Mouse (Mus musculus) liver, embryonic 16.5 days (tissue): ENCODE measurements around the gene Smyd3. TPM values are rescaled to one million over a fixed set of nuclear protein-coding genes. Genes with fewer than 3 reads are reported as not detected.

Source experiments
- ATAC-seq: fragments of 200-750 bp; cut with Nextera tagmentation; 2 replicates; pipeline ENCODE4 v1.8.0; 2017; ENCODE audit warnings: low read depth, mild to moderate bottlenecking, moderate number of reproducible peaks, moderate library complexity
- H3K27ac ChIP-seq: fragments of 300-500 bp; sonication (generic); 2 replicates; pipeline ENCODE4 v1.5.1; 2014; ENCODE audit warnings: mild to moderate bottlenecking, low read length
- H3K27me3 ChIP-seq: fragments of 300-500 bp; sonication (generic); 2 replicates; pipeline ENCODE4 v1.6.1; 2014; ENCODE audit warnings: low read depth, low read length, mixed read lengths; ENCODE audit not compliant: control insufficient read depth, insufficient read depth
- H3K36me3 ChIP-seq: fragments of 300-500 bp; sonication (generic); 2 replicates; pipeline ENCODE4 v1.6.1; 2014; ENCODE audit warnings: mild to moderate bottlenecking; ENCODE audit not compliant: control insufficient read depth, insufficient read depth
- H3K4me1 ChIP-seq: fragments of 300-500 bp; sonication (generic); 2 replicates; pipeline ENCODE4 v1.6.1; 2014; ENCODE audit warnings: low read depth, low read length, mixed read lengths; ENCODE audit not compliant: control insufficient read depth
- H3K4me2 ChIP-seq: fragments of 300-500 bp; sonication (generic); 2 replicates; pipeline ENCODE4 v1.6.1; 2014; ENCODE audit warnings: low read depth, low read length, mixed read lengths
- H3K4me3 ChIP-seq: fragments of 300-500 bp; sonication (generic); 2 replicates; pipeline ENCODE4 v1.5.1; 2014; ENCODE audit warnings: low read depth, mild to moderate bottlenecking, low read length
- H3K9ac ChIP-seq: fragments of 300-500 bp; sonication (generic); 2 replicates; pipeline ENCODE4 v1.6.1; 2014; ENCODE audit warnings: low read depth, low read length
- H3K9me3 ChIP-seq: fragments of 300-500 bp; sonication (generic); replicated peaks from 2 replicates; pipeline ENCODE4 v1.6.1; 2016; ENCODE audit warnings: low read length; ENCODE audit not compliant: control insufficient read depth
- WGBS: fragments of 180-500 bp; shearing (Covaris S2); extraction: QIAGEN DNeasy Blood & Tissue Kit; methylation state at CpG from one replicate; pipeline ENCODE4 v1.1.7; 2014; ENCODE audit not compliant: insufficient replicate concordance; 5-methylcytosine and 5-hydroxymethylcytosine counted together
- polyA plus RNA-seq: library from polyadenylated mRNA; unstranded; fragments of >200 nt; fragmentation: Nextera tagmentation; extraction: Ambion mirVana; gene quantifications from 2 replicates; pipeline ENCODE4 v1.2.1, GENCODE M21; 2015

The Smyd3 gene
- polyA plus RNA-seq, 1 experiment from 2014 or later: 6.4 TPM

DNA sequence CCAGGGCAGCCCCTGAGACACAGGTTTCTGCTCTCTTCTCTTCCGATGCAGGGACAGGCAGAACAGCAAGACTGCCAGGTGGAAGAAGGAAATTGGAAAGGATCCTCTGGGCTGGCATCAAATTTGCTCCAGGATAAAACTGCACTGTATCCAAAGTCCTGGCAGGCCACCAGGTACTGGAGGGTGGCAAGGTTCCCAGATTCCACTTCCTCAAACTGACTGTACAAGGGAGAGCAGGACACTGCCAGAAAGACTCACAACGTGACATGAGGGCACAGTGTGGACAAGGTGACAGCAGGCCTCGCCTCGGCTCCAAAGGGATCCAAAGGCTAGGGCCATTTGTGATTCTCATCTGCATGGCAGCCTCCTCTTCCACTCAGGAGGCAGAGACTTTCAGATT, 505.6 kb downstream of the Smyd3 start:
- Histone ChIP-seq H3K36me3 (no peaks in the 10 kb centered on the region), H3K4me1 (no peaks in the 10 kb centered on the region), H3K9ac (no peak overlapping the region), H3K9me3 (no peaks in the 10 kb centered on the region), H3K4me2 (no peak overlapping the region), H3K27ac (no peak overlapping the region), H3K27me3 (no peaks in the 10 kb centered on the region), H3K4me3 (no peak overlapping the region)
- WGBS: 61% methylated on average over 4 of the region's 4 CpGs
- ATAC-seq: no peak

- H3K9ac ChIP-seq: no peak overlapping the region
- no peak overlapping the region for H3K27ac ChIP-seq
- no peak for ATAC-seq
- H3K36me3 ChIP-seq: no peaks in the 10 kb centered on the region
- no peak overlapping the region for H3K4me3 ChIP-seq
- H3K4me1 ChIP-seq: no peaks in the 10 kb centered on the region
- H3K27me3 ChIP-seq: no peaks in the 10 kb centered on the region
- no peak overlapping the region for H3K4me2 ChIP-seq
- H3K9me3 ChIP-seq: no peaks in the 10 kb centered on the region
- WGBS: 64% methylated on average over 3 of the region's 3 CpGs
Observed at GRCm38 (mm10) chr1:179010756-179011155, 507.1 kb downstream of the Smyd3 start.

DNA sequence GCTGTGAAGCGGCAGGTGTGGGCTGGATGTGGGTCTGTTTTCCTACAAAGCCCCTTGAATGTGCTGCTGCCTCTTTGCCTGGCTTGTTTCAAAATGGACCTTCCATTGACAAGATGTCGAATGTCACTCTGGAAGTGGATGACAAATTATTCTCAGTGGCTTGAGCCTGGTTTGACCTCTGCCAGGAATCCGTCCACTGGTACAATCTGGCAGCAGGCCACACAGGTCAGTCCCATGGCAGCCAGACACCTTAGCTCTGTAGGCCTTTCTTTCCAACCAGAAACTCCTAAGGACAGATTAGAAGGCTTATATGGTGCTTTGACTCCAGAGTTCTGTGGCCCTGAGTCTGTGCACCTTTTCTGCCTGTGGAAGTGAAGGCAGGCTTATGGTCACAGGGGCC, 507.9 kb downstream of the Smyd3 start:
- H3K9me3 ChIP-seq: no peaks in the 10 kb centered on the region
- H3K36me3 ChIP-seq: no peaks in the 10 kb centered on the region
- no peaks in the 10 kb centered on the region for H3K27me3 ChIP-seq
- H3K4me2 ChIP-seq: no peak overlapping the region
- 67% methylated on average over 3 of the region's 3 CpGs for WGBS
- no peaks in the 10 kb centered on the region for H3K4me1 ChIP-seq
- no peak overlapping the region for H3K27ac ChIP-seq
- no peak for ATAC-seq
- no peak overlapping the region for H3K9ac ChIP-seq
- no peak overlapping the region for H3K4me3 ChIP-seq

DNA sequence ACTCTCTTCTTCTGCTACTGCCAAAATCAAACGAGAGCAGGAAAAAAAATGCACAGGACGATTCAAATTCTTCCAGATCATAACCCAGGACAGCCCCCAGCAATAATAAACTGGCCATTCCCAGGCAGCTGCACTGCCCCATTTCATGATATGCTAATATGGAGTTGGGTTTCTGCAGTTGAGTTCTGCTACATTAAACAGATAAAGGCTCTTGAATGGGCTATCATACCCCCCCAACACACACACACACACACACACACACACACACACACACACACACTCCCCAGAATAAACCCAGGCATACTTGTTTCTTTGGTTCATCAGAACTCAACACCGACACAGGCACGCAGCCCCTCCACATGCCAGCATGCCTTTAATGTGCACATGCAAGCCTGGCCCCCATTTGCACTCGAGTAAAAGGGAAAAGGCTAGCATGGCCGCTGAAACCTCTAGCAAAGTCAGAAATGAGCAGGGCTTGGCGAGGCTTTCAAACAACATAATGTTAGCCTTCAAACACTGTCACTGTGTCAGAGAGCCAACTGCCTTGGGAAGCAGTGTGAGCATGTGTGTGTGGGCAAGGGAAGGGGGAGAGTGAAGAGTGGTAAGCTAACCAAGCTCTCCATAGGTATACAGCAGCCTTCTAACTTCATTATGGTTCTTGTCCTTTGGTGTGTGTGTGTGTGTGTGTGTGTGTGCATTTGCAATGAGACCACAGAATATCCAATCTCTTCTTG, 513.5 kb downstream of the Smyd3 start:
- H3K27ac ChIP-seq: no peak overlapping the region
- 65% methylated on average over 7 of the region's 7 CpGs for WGBS
- H3K27me3 ChIP-seq: no peaks in the 10 kb centered on the region
- H3K9me3 ChIP-seq: no peaks in the 10 kb centered on the region
- H3K36me3 ChIP-seq: no peaks in the 10 kb centered on the region
- no peaks in the 10 kb centered on the region for H3K4me1 ChIP-seq
- no peak overlapping the region for H3K4me3 ChIP-seq
- H3K9ac ChIP-seq: no peak overlapping the region
- no peak overlapping the region for H3K4me2 ChIP-seq
- ATAC-seq: no peak

DNA sequence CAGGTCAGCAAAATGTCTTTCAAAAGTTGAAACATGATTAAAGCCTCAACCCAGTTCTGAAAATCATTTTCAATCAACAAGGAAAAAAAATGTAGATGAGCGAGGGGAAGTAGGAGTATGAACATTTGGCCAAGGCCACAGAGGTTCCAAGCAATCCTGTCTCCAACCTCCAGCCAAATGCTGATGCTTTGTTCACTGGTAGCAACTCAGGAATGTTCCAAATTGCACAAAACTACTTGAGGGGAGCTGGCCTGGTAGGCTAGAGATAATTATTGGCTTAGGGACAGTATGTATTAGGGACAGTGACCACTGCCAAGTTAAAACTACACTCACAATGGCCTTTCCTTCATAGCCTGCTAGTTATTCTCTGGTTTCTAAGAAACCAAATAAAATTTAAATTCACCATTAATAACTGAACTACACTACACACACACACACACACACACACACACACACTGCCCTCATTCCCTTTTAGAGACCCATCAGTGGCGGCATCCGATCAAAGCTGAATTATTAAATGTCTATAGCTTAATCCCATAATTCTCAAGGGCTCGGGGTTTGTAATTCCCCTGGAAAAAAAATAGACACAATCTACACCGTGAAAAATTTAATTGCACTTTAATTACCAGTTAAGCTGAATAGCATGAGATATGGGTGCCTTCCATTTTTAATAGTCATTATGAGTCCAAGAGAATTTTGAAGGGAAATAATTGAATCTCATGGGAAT, 514.3 kb downstream of the Smyd3 start:
- WGBS: 69% methylated on average over 5 of the region's 5 CpGs
- Histone ChIP-seq H3K4me1 (no peaks in the 10 kb centered on the region), H3K9ac (no peak overlapping the region), H3K36me3 (no peaks in the 10 kb centered on the region), H3K4me3 (no peak overlapping the region), H3K27me3 (no peaks in the 10 kb centered on the region), H3K4me2 (no peak overlapping the region), H3K27ac (no peak overlapping the region), H3K9me3 (no peaks in the 10 kb centered on the region)
- no peak for ATAC-seq

- H3K4me2 ChIP-seq: no peak overlapping the region
- no peaks in the 10 kb centered on the region for H3K27me3 ChIP-seq
- no peaks in the 10 kb centered on the region; the same call in 1 of the 2 replicates for H3K4me1 ChIP-seq
- no peak for ATAC-seq
- H3K36me3 ChIP-seq: no peaks in the 10 kb centered on the region
- 59% methylated on average over 9 of the region's 9 CpGs for WGBS
- no peak overlapping the region for H3K4me3 ChIP-seq
- no peak overlapping the region for H3K27ac ChIP-seq
- H3K9me3 ChIP-seq: no peaks in the 10 kb centered on the region
- H3K9ac ChIP-seq: no peak overlapping the region
Observed at GRCm38 (mm10) chr1:178999876-179000528, 517.8 kb downstream of the Smyd3 start.

DNA sequence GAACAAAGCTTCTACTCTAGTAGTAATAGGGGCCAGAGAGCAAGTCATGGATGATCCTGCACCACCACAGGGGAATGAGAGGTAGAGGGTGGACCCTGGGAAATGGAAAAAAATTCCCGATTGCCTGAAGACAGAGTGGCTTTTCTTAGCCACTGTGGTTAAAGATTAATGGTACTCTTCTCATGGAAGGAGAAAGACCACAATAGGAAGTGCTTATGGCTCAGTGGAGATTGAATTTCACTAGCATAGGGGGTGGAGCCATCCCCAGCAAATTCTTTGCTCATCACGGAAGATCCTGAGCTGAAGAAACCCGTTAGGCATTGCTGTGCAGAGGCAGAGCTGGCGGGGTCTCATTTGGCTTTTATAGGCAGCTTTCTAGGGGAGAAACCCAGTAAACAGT, 520.0 kb downstream of the Smyd3 start:
- Histone ChIP-seq H3K27ac (no peak overlapping the region), H3K27me3 (no peaks in the 10 kb centered on the region), H3K4me2 (no peak overlapping the region), H3K9me3 (no peaks in the 10 kb centered on the region), H3K36me3 (no peaks in the 10 kb centered on the region), H3K9ac (no peak overlapping the region), H3K4me1 (no peaks in the 10 kb centered on the region; the same call in 1 of the 2 replicates), H3K4me3 (no peak overlapping the region)
- 27% methylated on average over 4 of the region's 4 CpGs for WGBS
- ATAC-seq: no peak

DNA sequence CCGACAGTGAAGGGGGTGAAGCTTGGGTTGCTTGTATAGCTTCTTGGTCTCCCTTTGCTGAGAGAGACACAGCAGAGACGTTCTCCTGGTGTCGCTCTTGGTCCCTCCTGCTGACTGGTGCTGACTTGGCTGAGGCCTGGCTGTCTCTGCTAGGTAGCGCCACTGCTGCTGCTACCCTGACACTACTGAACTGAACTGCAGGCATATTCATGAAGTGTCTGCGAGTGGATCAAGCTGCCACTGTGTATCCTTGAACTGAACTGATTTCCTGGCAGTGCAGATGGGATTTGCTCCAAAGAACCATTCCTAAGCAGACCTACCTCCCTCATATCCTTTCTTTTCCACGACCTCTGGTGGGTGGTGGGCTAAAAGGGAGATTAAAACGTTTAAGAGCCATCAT, 523.6 kb downstream of the Smyd3 start:
- 62% methylated on average over 7 of the region's 7 CpGs for WGBS
- no peak for ATAC-seq
- no peak overlapping the region for H3K27ac ChIP-seq
- H3K9me3 ChIP-seq: no peaks in the 10 kb centered on the region
- H3K27me3 ChIP-seq: no peaks in the 10 kb centered on the region
- H3K4me2 ChIP-seq: no peak overlapping the region
- no peak overlapping the region for H3K9ac ChIP-seq
- no peaks in the 10 kb centered on the region for H3K36me3 ChIP-seq
- H3K4me1 ChIP-seq: no peaks in the 10 kb centered on the region; the same call in 1 of the 2 replicates
- H3K4me3 ChIP-seq: no peak overlapping the region

- no peak overlapping the region for H3K27ac ChIP-seq
- no peak overlapping the region for H3K4me2 ChIP-seq
- no peaks in the 10 kb centered on the region for H3K36me3 ChIP-seq
- H3K4me1 ChIP-seq: no peaks in the 10 kb centered on the region
- WGBS: 58% methylated on average over 3 of the region's 3 CpGs
- ATAC-seq: no peak
- no peak overlapping the region for H3K9ac ChIP-seq
- no peaks in the 10 kb centered on the region for H3K27me3 ChIP-seq
- H3K9me3 ChIP-seq: no peaks in the 10 kb centered on the region
- no peak overlapping the region for H3K4me3 ChIP-seq
Observed at GRCm38 (mm10) chr1:178992503-178992902, 525.3 kb downstream of the Smyd3 start.
